Mouse (Mus musculus) stomach, postnatal 0 days (tissue): Measurements from ENCODE around the gene Meis1.

Experiments used
- CTCF ChIP-seq: IDR thresholded peaks from 2 replicates; pipeline ENCODE4 v1.5.1; 2016; ENCODE audit warnings: antibody characterized with exemption, low read depth, mild to moderate bottlenecking, moderate library complexity
- EP300 ChIP-seq: optimal IDR thresholded peaks from 2 replicates; pipeline ENCODE3; 2016; ENCODE audit warnings: antibody characterized with exemption

DNA sequence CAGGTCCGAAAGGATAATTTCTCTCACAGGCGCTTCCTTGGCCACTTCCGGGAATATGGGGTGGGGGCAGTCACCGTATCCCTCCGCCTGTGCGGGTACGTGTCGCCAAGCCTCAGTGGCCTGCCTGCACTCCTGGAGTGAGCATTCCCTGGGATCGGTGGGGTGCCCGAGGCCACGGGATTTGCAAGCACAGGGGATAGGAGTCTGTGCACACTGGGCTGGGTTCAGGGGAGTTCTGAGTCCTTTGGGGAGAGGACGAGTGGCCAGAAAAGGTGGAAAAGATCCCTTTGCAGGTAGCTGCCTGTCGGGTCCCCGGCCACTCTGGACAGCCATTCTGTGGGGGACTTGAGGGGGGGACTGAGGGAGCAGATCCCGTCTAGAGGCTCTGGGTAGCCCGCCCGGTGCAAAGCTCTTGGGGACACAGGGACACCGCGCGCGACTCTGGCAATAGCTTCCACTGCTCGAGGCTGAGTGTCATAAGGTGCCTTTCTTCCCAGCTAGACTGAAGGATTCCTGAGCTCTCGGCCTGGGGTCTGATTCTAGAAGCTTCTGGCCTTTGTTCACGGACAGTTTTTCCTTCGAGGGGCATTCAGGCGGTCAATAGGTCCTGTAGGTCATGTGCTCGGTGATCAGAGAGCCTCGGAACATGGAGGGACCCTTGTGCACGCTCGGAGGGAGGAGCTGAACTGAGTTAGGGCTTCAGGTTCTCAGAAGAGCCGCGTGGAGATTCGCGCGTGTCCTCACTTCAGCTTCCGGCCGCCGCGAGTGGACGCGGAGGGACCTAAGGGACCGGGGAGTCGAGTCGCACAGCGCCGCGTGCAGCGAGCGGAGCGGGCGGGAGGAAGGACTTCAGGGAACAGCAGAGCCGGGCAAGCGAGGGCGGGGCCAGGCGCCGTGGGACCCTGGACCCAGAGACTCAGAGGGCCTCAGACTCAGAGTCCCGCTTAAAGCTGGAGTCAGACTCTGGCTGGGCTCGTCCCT, 8.1 kb upstream of the Meis1 start:
- TF ChIP-seq CTCF, result no peak
- no peak for TF ChIP-seq EP300
